Mouse (Mus musculus) adipocyte (in vitro differentiated cells): ENCODE data around the gene Gm9913.

ENCODE experiments used
- DNase-seq: peaks from one replicate; pipeline ENCODE4 v3.0.0-alpha.2; 2016; ENCODE audit warnings: low spot score

The Gm9913 gene

GRCm38 (mm10) chr2:125505006-125505745 lies at the start of gene Gm9913:
Gene Gm9913, plus strand, starts transcription at chr2:125505089.
- DNase-seq = peak; percentile 24

GRCm38 (mm10) chr2:125456059-125456789 lies 48.7 kb upstream of the Gm9913 start:
- DNase-seq = no peak

GRCm38 (mm10) chr2:125459087-125459486 lies 45.8 kb upstream of the Gm9913 start:
- no peak for DNase-seq

- no peak for DNase-seq
These were observed 40.9 kb upstream of the Gm9913 start for GRCm38 (mm10) chr2:125464036-125464435.

- DNase-seq = peak; percentile 65
These were observed 34.2 kb upstream of the Gm9913 start for GRCm38 (mm10) chr2:125470553-125471295.

- no peak for DNase-seq
These were observed 33.2 kb upstream of the Gm9913 start for GRCm38 (mm10) chr2:125471721-125472120.

GRCm38 (mm10) chr2:125473228-125473627 lies 31.7 kb upstream of the Gm9913 start:
- DNase-seq = no peak

GRCm38 (mm10) chr2:125474690-125475089 lies 30.2 kb upstream of the Gm9913 start:
- DNase-seq = peak; percentile 29

GRCm38 (mm10) chr2:125476231-125476630 lies 28.7 kb upstream of the Gm9913 start:
- DNase-seq = peak; percentile 22

- DNase-seq = no peak
These were observed 27.5 kb upstream of the Gm9913 start for GRCm38 (mm10) chr2:125477367-125477766.

GRCm38 (mm10) chr2:125478705-125479104 lies 26.2 kb upstream of the Gm9913 start:
- DNase-seq = no peak

GRCm38 (mm10) chr2:125480057-125480456 lies 24.8 kb upstream of the Gm9913 start:
- DNase-seq = no peak

GRCm38 (mm10) chr2:125481116-125481515 lies 23.8 kb upstream of the Gm9913 start:
- DNase-seq = no peak

GRCm38 (mm10) chr2:125481531-125482317 lies 23.2 kb upstream of the Gm9913 start:
- DNase-seq = no peak

- peak; percentile 23 for DNase-seq
These were observed 20.7 kb upstream of the Gm9913 start for GRCm38 (mm10) chr2:125484164-125484563.

- no peak for DNase-seq
These were observed 20.0 kb upstream of the Gm9913 start for GRCm38 (mm10) chr2:125484910-125485309.

GRCm38 (mm10) chr2:125489979-125490378 lies 14.9 kb upstream of the Gm9913 start:
- DNase-seq = no peak

- no peak for DNase-seq
These were observed 12.6 kb upstream of the Gm9913 start for GRCm38 (mm10) chr2:125492050-125492900.

- no peak for DNase-seq
These were observed 10.6 kb upstream of the Gm9913 start for GRCm38 (mm10) chr2:125494291-125494690.

GRCm38 (mm10) chr2:125494831-125495812 lies 9.8 kb upstream of the Gm9913 start:
- no peak for DNase-seq
